Mouse (Mus musculus) hindbrain, embryonic 10.5 days (tissue): ENCODE measurements around the gene Tbk1. TPM values are rescaled to one million over a fixed set of nuclear protein-coding genes. Genes with fewer than 3 reads are reported as not detected.

Experiments
- DNase-seq: peaks from one replicate; pipeline ENCODE4 v3.0.0-alpha.2; 2017; ENCODE audit warnings: low spot score
- H3K27ac ChIP-seq: fragments of 300-500 bp; sonication (generic); 2 replicates; pipeline ENCODE4 v1.5.1; 2016; ENCODE audit warnings: mild to moderate bottlenecking, moderate library complexity
- H3K27me3 ChIP-seq: fragments of 300-500 bp; sonication (generic); 2 replicates; pipeline ENCODE4 v1.6.1; 2016; ENCODE audit warnings: mild to moderate bottlenecking; ENCODE audit not compliant: poor library complexity, insufficient read depth, severe bottlenecking
- H3K36me3 ChIP-seq: fragments of 300-500 bp; sonication (generic); 2 replicates; pipeline ENCODE4 v1.6.1; 2016; ENCODE audit warnings: mild to moderate bottlenecking, moderate library complexity
- H3K4me1 ChIP-seq: fragments of 300-500 bp; sonication (generic); replicated peaks from 2 replicates; pipeline ENCODE4 v1.6.1; 2016; ENCODE audit warnings: mild to moderate bottlenecking
- H3K4me3 ChIP-seq: fragments of 300-500 bp; sonication (generic); 2 replicates; pipeline ENCODE4 v1.5.1; 2016; ENCODE audit warnings: mild to moderate bottlenecking, moderate library complexity
- H3K9me3 ChIP-seq: fragments of 300-500 bp; sonication (generic); 2 replicates; pipeline ENCODE4 v1.6.1; 2016; ENCODE audit warnings: mild to moderate bottlenecking, moderate library complexity
- WGBS: fragments of 180-500 bp; shearing (Covaris S2); methylation state at CpG from one replicate; pipeline ENCODE4 v1.1.7; 2016; 5-methylcytosine and 5-hydroxymethylcytosine counted together
- polyA plus RNA-seq: library from polyadenylated mRNA; unstranded; fragments of >200 nt; fragmentation: Nextera tagmentation; extraction: Ambion mirVana; gene quantifications from 2 replicates; pipeline ENCODE4 v1.2.1, GENCODE M21; 2016

Tbk1 gene
- polyA plus RNA-seq, 1 experiment from 2014 or later = 30.6 TPM

GRCm38 (mm10) chr10:121613570-121613969, 27.0 kb upstream of the Tbk1 start:
- H3K27me3 ChIP-seq = no peaks in the 10 kb centered on the region
- H3K27ac ChIP-seq = no peak overlapping the region
- 96% methylated on average over 13 of the region's 13 CpGs for WGBS
- no peaks in the 10 kb centered on the region for H3K4me1 ChIP-seq
- DNase-seq = no peak
- no peaks in the 10 kb centered on the region for H3K9me3 ChIP-seq
- H3K4me3 ChIP-seq = no peak overlapping the region
- peaks cover 98% of the 10 kb centered on the region for H3K36me3 ChIP-seq

DNA sequence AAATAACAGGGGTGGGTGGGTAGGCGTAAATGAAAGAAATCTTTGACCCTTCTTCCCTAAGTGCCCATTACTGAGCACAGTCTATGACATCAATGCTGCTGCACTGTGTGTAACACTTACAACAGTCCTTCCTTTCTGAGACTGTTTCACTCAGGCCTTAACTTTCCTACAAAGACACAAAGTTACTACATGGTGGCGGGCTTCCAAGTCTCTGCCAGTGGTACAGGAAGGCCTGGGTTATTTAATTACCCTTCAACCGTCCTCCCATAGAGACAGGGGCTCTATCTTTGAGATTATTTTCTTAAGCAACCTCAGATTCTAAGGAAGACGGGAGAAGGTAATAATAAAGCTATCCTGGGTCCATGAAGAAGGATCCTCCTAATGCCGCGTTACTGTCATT, 25.9 kb upstream of the Tbk1 start:
- no peaks in the 10 kb centered on the region for H3K9me3 ChIP-seq
- no peaks in the 10 kb centered on the region for H3K27me3 ChIP-seq
- H3K4me1 ChIP-seq = no peaks in the 10 kb centered on the region
- no peak overlapping the region for H3K4me3 ChIP-seq
- H3K36me3 ChIP-seq = peaks cover 98% of the 10 kb centered on the region
- H3K27ac ChIP-seq = no peak overlapping the region
- 91% methylated on average over 6 of the region's 6 CpGs for WGBS
- no peak for DNase-seq

DNA sequence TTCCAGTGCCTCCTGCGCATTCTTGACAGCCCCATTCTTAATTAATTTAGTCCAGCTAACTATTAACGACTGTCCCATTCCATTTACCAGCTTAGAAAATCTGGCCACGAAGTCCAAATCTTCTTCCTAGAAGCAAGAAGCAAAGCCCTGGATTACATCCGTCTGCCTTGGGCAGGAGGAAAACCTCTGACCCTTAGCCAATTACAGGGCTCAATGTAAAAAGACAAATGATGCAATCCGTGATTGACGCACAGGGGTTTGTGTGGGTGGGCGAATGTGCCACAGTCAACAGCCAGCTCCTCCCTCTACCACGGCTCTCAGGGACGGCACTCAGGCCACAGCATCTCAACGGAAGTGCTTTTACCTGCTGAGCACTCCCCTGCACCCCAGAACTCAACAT, 25.0 kb upstream of the Tbk1 start:
- Histone ChIP-seq H3K27me3 (no peaks in the 10 kb centered on the region), H3K27ac (no peak overlapping the region), H3K36me3 (peaks cover 98% of the 10 kb centered on the region), H3K4me1 (no peaks in the 10 kb centered on the region), H3K4me3 (no peak overlapping the region), H3K9me3 (no peaks in the 10 kb centered on the region)
- WGBS = 82% methylated on average over 10 of the region's 10 CpGs
- DNase-seq = no peak

DNA sequence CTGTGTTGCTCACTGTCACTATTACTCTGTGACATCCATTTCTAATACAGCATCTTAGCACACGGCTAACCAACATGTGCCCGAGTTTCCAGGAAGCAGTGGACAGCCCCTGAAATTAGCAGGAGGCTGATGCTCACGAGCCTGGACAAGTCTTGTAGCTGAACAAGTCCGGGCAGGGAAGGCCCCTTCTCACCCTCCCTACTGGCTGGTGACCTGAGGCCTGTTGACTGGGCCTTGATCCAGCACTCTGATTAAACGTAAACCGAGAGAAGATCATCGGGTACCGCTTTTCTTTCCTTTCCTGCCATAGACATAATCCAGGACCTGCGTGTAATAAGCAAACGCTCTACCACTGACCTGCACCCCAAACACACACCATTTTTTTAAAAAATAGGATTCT, 21.6 kb upstream of the Tbk1 start:
- H3K4me3 ChIP-seq = no peak overlapping the region
- DNase-seq = no peak
- H3K27ac ChIP-seq = no peak overlapping the region
- H3K4me1 ChIP-seq = no peaks in the 10 kb centered on the region
- H3K36me3 ChIP-seq = peaks cover 99% of the 10 kb centered on the region
- 92% methylated on average over 10 of the region's 10 CpGs for WGBS
- H3K9me3 ChIP-seq = no peaks in the 10 kb centered on the region
- H3K27me3 ChIP-seq = no peaks in the 10 kb centered on the region

- H3K36me3 ChIP-seq = peaks cover 99% of the 10 kb centered on the region
- no peak overlapping the region for H3K4me3 ChIP-seq
- DNase-seq = no peak
- no peaks in the 10 kb centered on the region for H3K4me1 ChIP-seq
- no peaks in the 10 kb centered on the region for H3K9me3 ChIP-seq
- no peak overlapping the region for H3K27ac ChIP-seq
- WGBS = 96% methylated on average over 13 of the region's 13 CpGs
- H3K27me3 ChIP-seq = no peaks in the 10 kb centered on the region
Observed at GRCm38 (mm10) chr10:121604632-121605344, 18.2 kb upstream of the Tbk1 start.

DNA sequence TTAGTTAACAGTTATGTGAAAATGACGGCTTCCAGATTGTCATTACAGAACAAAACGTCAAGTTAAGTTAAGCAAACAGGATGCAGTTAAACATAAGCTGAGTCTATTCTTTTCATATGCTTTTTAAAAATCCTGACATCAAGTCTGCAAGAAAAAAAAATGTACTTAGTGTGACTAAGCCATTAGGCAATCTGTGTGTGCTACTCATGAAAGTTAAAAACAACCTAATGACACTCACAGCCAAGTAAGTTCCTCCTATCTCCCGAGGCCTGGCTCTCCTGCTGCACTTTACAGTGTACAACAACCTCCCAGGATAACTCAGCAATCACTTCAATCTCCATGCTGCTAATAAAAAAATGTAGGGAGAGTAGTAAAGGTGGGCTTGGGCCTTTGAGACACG, 17.0 kb upstream of the Tbk1 start:
- Histone ChIP-seq H3K9me3 (no peaks in the 10 kb centered on the region), H3K27ac (no peak overlapping the region), H3K4me3 (no peak overlapping the region), H3K27me3 (no peaks in the 10 kb centered on the region), H3K4me1 (no peaks in the 10 kb centered on the region), H3K36me3 (peaks cover 100% of the 10 kb centered on the region)
- DNase-seq = no peak
- 91% methylated on average over 4 of the region's 4 CpGs for WGBS

- Histone ChIP-seq H3K36me3 (peaks cover 100% of the 10 kb centered on the region), H3K27me3 (no peaks in the 10 kb centered on the region), H3K4me3 (no peak overlapping the region), H3K9me3 (no peaks in the 10 kb centered on the region), H3K27ac (no peak overlapping the region), H3K4me1 (no peaks in the 10 kb centered on the region)
- WGBS = 89% methylated on average over 6 of the region's 6 CpGs
- no peak for DNase-seq
Observed at GRCm38 (mm10) chr10:121601272-121601671, 14.7 kb upstream of the Tbk1 start.

GRCm38 (mm10) chr10:121596580-121596979, 10.0 kb upstream of the Tbk1 start:
- no peaks in the 10 kb centered on the region for H3K9me3 ChIP-seq
- H3K36me3 ChIP-seq = peaks cover 97% of the 10 kb centered on the region
- 87% methylated on average over 9 of the region's 9 CpGs for WGBS
- no peak overlapping the region for H3K4me3 ChIP-seq
- H3K27me3 ChIP-seq = no peaks in the 10 kb centered on the region
- H3K27ac ChIP-seq = no peak overlapping the region
- H3K4me1 ChIP-seq = no peaks in the 10 kb centered on the region
- no peak for DNase-seq

GRCm38 (mm10) chr10:121591106-121591505, 4.5 kb upstream of the Tbk1 start:
- H3K4me1 ChIP-seq = no peaks in the 10 kb centered on the region
- 91% methylated on average over 14 of the region's 14 CpGs for WGBS
- DNase-seq = no peak
- no peak overlapping the region for H3K27ac ChIP-seq
- peaks cover 68% of the 10 kb centered on the region for H3K36me3 ChIP-seq
- H3K27me3 ChIP-seq = no peaks in the 10 kb centered on the region
- no peaks in the 10 kb centered on the region for H3K9me3 ChIP-seq
- no peak overlapping the region for H3K4me3 ChIP-seq

DNA sequence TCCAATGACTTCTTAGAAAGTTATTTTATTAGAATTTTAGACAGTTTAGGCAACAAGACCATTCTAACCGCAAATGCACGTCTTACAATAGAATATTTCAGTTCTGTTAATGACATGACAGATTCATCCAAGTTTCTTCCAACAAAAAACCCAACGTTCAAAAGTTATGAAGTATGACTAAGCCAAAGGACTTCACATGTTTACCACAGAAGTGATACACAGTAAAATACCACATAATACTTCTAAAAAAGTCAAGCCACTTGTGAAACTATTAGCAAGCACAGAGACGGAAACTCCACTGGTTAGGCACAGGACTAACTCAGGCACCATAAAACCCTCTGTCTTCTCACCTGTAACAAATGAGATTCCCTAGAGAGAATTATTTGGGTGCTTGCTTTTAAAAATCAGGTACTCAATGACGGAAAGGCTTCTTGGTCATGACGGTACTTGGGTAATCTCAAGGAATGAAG, 819 bp upstream of the Tbk1 start:
- WGBS = 67% methylated on average over 6 of the region's 6 CpGs
- H3K27me3 ChIP-seq = no peaks in the 10 kb centered on the region
- no peaks in the 10 kb centered on the region for H3K9me3 ChIP-seq
- H3K36me3 ChIP-seq = peaks cover 50% of the 10 kb centered on the region
- peaks cover 13% of the 10 kb centered on the region for H3K4me1 ChIP-seq
- H3K27ac ChIP-seq = peak overlapping the region; percentile 94; the same call in 1 of the 2 replicates
- DNase-seq = no peak
- peak overlapping the region; percentile 83 for H3K4me3 ChIP-seq

DNA sequence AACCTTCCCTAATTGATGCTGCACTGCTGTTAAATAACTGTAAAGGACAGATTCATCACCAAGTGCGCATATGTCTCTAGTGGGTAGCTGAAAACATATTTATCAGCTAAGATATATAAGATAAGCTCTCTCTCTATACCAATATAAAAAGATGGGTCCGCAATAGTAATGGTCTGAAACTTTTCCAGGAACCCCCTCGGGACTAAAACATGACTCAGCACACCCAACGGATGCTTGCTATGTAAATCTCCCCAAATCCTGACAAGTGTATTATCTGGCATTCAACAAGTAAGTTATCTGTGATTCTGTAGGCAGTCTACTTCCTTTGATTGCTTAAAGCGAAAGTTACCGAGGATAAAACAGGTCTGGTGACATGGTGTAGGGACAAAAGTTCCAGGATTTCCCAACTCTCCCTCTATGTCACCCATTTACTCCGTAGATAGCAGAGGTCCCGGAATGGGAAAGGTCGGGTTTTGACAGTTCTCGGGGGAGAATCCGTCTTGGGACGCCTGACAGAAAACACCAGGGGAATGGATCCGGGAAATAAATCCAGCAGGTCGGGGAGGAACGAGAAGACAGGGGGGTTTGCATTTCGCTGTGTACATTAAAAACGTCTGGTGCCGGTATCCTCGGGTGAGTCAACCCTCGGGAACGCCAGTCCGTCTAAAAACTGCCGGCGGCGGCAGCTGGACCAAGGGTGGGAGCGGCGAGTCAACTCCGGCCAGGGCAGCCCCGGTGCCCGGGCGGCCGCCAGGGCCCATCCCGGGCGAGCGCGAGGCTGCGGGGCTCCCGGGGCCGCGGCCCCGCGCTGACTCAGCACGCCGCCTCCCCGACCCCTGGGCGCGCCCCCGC, 570 bp downstream of the Tbk1 start:
- no peak for DNase-seq
- 4% methylated on average over 47 of the region's 48 CpGs for WGBS
- Histone ChIP-seq H3K27me3 (no peaks in the 10 kb centered on the region), H3K36me3 (peaks cover 51% of the 10 kb centered on the region), H3K4me3 (peak overlapping the region; percentile 83), H3K9me3 (no peaks in the 10 kb centered on the region), H3K27ac (peak overlapping the region; percentile 94), H3K4me1 (peaks cover 13% of the 10 kb centered on the region)

DNA sequence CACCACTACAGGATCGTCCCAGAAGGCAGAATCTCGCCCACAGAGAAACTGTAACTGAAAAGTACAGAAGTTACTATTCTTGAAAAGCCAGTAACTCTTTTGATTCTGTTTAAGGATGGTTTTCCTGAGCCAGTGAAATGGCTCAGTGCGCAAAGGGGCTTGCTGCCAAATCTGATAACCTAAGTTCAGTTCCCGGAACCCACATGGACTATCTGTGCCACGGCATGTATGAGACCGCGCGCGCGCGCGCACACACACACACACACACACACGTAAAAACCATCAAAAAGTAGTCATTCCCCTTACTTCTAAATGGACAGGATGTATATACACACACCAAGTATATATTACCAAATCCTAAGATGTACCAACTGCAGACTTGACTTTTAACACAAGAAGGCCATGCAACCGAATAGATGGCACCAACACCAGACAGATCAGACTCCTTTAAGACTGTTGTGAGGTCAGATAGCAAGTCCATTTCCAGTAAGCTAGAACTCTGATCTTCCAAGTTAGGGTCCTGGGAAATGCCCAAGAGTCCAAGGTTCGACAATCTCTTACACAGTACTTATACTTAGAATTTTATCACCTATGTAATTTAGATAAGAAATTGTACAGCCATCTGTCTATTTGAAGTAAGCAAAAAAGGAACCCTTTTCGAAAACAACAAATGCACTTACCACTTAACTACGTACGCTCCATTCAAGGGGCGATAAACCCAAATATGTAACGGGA, 1.4 kb downstream of the Tbk1 start:
- DNase-seq = no peak
- Histone ChIP-seq H3K36me3 (peaks cover 51% of the 10 kb centered on the region), H3K9me3 (no peaks in the 10 kb centered on the region), H3K27me3 (no peaks in the 10 kb centered on the region), H3K27ac (no peak overlapping the region), H3K4me1 (peaks cover 13% of the 10 kb centered on the region), H3K4me3 (peak overlapping the region; percentile 83)
- 93% methylated on average over 20 of the region's 20 CpGs for WGBS

GRCm38 (mm10) chr10:121584033-121584432, 2.6 kb downstream of the Tbk1 start:
- H3K27me3 ChIP-seq = no peaks in the 10 kb centered on the region
- peaks cover 13% of the 10 kb centered on the region for H3K4me1 ChIP-seq
- H3K27ac ChIP-seq = no peak overlapping the region
- H3K4me3 ChIP-seq = no peak overlapping the region
- no peak for DNase-seq
- no peaks in the 10 kb centered on the region for H3K9me3 ChIP-seq
- peaks cover 47% of the 10 kb centered on the region for H3K36me3 ChIP-seq
- 96% methylated on average over 10 of the region's 10 CpGs for WGBS
